Mouse (Mus musculus) heart, adult 2 months (tissue): Measurements from ENCODE around the gene Fhl1.

Source experiments
- CTCF ChIP-seq: fragments of 200-600 bp; IDR thresholded peaks from 2 replicates; pipeline ENCODE4 v1.8.1; 2022; ENCODE audit warnings: antibody characterized with exemption, mild to moderate bottlenecking, moderate library complexity
- EP300 ChIP-seq: fragments of 200-500 bp; IDR thresholded peaks from 2 replicates; pipeline ENCODE4 v1.6.1; 2011; ENCODE audit warnings: low read depth, low read length, control low read depth; ENCODE audit not compliant: insufficient read depth
- POLR2A ChIP-seq: fragments of 200-500 bp; IDR thresholded peaks from 2 replicates; pipeline ENCODE4 v1.6.1; 2011; ENCODE audit warnings: mild to moderate bottlenecking, low read depth, low read length, control low read depth; ENCODE audit not compliant: insufficient read depth

GRCm38 (mm10) chrX:56722559-56722958, 9.0 kb upstream of the Fhl1 start:
- TF ChIP-seq CTCF (no peak), POLR2A (no peak), EP300 (no peak)
